Mouse (Mus musculus) forebrain, embryonic 15.5 days (tissue): ENCODE results near the gene Atoh7. TPM values are rescaled to one million over a fixed set of nuclear protein-coding genes. Genes with fewer than 3 reads are reported as not detected.

Experiments
- ATAC-seq: fragments of 200-750 bp; cut with Nextera tagmentation; replicated peaks from 2 replicates; pipeline ENCODE4 v1.8.0; 2017; ENCODE audit warnings: mild to moderate bottlenecking, moderate TSS enrichment, moderate library complexity
- H3K27ac ChIP-seq: fragments of 300-500 bp; sonication (generic); replicated peaks from 2 replicates; pipeline ENCODE4 v1.5.1; 2015; ENCODE audit warnings: mild to moderate bottlenecking, inconsistent platforms
- H3K27me3 ChIP-seq: fragments of 300-500 bp; sonication (generic); 2 replicates; pipeline ENCODE4 v1.6.1; 2015; ENCODE audit warnings: inconsistent platforms
- H3K36me3 ChIP-seq: fragments of 300-500 bp; sonication (generic); 2 replicates; pipeline ENCODE4 v1.6.1; 2015; ENCODE audit warnings: mild to moderate bottlenecking, inconsistent platforms
- H3K4me1 ChIP-seq: fragments of 300-500 bp; sonication (generic); 2 replicates; pipeline ENCODE4 v1.6.1; 2015; ENCODE audit warnings: inconsistent platforms
- H3K4me2 ChIP-seq: fragments of 300-500 bp; sonication (generic); replicated peaks from 2 replicates; pipeline ENCODE4 v1.6.1; 2015; ENCODE audit warnings: mild to moderate bottlenecking, inconsistent platforms
- H3K4me3 ChIP-seq: fragments of 300-500 bp; sonication (generic); 2 replicates; pipeline ENCODE4 v1.5.1; 2015; ENCODE audit warnings: mild to moderate bottlenecking, inconsistent platforms
- H3K9ac ChIP-seq: fragments of 300-500 bp; sonication (generic); replicated peaks from 2 replicates; pipeline ENCODE4 v1.6.1; 2015; ENCODE audit warnings: mild to moderate bottlenecking, inconsistent platforms
- H3K9me3 ChIP-seq: fragments of 300-500 bp; sonication (generic); 2 replicates; pipeline ENCODE4 v1.6.1; 2016; ENCODE audit warnings: inconsistent platforms
- WGBS: fragments of 180-500 bp; shearing (Covaris S2); methylation state at CpG from one replicate; pipeline ENCODE4 v1.1.7; 2015; ENCODE audit warnings: mixed read lengths; 5-methylcytosine and 5-hydroxymethylcytosine counted together
- polyA plus RNA-seq: library from polyadenylated mRNA; unstranded; fragments of >200 nt; fragmentation: Nextera tagmentation; extraction: Ambion mirVana; gene quantifications from 2 replicates; pipeline ENCODE4 v1.2.1, GENCODE M21; 2015

Gene Atoh7
- polyA plus RNA-seq, 1 experiment from 2014 or later: 0.81 TPM

DNA sequence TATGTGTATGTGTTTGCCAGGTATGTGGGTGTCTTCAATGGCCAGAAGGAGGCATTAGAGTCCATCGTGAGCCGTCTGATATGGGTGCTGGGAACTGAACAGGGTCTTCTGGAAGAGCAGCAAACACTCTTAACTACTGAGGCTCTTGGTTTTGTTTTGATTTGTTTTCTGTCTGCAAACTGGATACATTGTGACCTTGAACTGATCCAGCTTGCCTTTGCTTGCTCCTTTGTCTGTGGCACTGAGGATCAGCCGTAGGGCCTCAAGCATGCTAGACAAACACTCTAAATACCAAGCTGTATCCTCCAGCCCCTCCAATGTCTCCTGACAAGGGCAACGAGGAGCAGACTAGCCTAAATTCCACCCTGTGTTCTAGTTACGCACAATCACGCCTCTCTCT lies 27.7 kb downstream of the Atoh7 start:
- Histone ChIP-seq H3K9me3 (no peaks in the 10 kb centered on the region), H3K4me1 (no peaks in the 10 kb centered on the region), H3K36me3 (no peaks in the 10 kb centered on the region), H3K4me3 (no peak overlapping the region), H3K4me2 (no peak overlapping the region), H3K27me3 (no peaks in the 10 kb centered on the region), H3K27ac (no peak overlapping the region), H3K9ac (no peak overlapping the region)
- 86% methylated on average over 6 of the region's 6 CpGs for WGBS
- no peak for ATAC-seq

DNA sequence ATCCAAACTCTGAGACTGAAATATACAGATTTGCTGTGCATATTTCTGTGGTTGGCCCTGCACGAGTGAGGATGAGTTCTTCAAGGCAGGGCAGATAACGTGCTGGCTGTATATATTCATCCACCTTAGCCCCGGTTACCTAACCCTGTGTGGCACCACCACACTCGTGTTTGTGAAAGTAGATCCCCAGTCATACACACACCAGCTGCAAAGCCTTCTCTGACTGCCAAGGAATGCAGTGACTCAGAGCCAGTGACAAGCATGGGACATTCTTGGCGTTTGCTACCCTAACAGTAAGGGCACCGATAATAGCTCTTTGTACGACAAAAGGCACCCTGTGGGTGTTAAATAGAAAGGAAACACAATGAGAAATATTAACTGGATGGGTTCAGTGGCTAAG lies 28.8 kb downstream of the Atoh7 start:
- no peak overlapping the region for H3K9ac ChIP-seq
- H3K4me1 ChIP-seq: no peaks in the 10 kb centered on the region
- H3K4me2 ChIP-seq: no peak overlapping the region
- H3K4me3 ChIP-seq: no peak overlapping the region
- ATAC-seq: no peak
- no peaks in the 10 kb centered on the region for H3K27me3 ChIP-seq
- no peak overlapping the region for H3K27ac ChIP-seq
- no peaks in the 10 kb centered on the region for H3K36me3 ChIP-seq
- H3K9me3 ChIP-seq: no peaks in the 10 kb centered on the region
- WGBS: 60% methylated on average over 7 of the region's 7 CpGs

DNA sequence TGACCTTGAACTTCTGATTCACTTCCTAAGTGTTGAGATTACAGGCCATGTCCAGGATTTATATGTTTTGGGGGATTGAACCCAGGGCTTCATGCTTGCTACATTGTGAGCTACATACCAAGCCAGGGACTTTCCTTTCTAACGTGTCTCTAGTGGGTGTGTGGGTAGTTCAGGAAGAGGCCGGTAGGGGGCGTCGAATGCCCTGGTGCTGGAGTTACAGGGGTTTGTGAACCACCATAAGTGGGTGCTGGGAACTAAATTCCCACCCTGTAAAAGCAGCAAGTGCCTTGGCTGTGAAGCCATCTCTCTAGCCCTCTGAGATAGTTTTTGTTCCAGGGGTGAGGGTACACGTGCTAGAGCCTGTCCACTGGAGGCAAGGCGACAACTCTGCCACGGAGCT lies 31.0 kb downstream of the Atoh7 start:
- no peak for ATAC-seq
- Histone ChIP-seq H3K27ac (no peak overlapping the region), H3K36me3 (no peaks in the 10 kb centered on the region)

DNA sequence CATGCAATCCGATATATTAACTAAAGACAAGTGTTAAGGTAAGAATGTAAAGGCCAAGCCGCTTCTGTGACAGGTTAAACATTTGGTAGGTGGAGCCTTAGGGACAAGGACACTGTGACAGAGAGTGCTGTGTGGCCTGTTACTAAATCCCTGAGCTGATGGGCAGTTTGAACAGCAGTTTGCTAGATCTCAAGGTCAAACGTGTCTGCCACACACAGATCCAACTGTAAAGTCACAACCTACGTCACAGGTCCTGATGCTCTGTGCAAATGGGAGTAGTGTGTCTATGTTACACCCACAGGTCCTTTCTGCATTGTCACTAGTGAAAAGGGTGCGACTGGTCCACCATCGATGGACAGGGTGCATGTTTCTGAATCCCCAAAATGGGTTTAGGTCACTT lies 32.9 kb downstream of the Atoh7 start:
- Histone ChIP-seq H3K27me3 (no peaks in the 10 kb centered on the region), H3K27ac (no peak overlapping the region), H3K4me3 (no peak overlapping the region), H3K9ac (no peak overlapping the region), H3K4me1 (no peaks in the 10 kb centered on the region), H3K4me2 (no peak overlapping the region), H3K36me3 (no peaks in the 10 kb centered on the region), H3K9me3 (no peaks in the 10 kb centered on the region)
- 90% methylated on average over 6 of the region's 6 CpGs for WGBS
- no peak for ATAC-seq

More for the DNA sequence above, 31.0 kb downstream of the Atoh7 start:
- H3K4me1 ChIP-seq: no peaks in the 10 kb centered on the region
- WGBS: 80% methylated on average over 7 of the region's 7 CpGs
- no peak overlapping the region for H3K9ac ChIP-seq
- no peaks in the 10 kb centered on the region for H3K9me3 ChIP-seq
- no peak overlapping the region for H3K4me3 ChIP-seq
- no peak overlapping the region for H3K4me2 ChIP-seq
- H3K27me3 ChIP-seq: no peaks in the 10 kb centered on the region

DNA sequence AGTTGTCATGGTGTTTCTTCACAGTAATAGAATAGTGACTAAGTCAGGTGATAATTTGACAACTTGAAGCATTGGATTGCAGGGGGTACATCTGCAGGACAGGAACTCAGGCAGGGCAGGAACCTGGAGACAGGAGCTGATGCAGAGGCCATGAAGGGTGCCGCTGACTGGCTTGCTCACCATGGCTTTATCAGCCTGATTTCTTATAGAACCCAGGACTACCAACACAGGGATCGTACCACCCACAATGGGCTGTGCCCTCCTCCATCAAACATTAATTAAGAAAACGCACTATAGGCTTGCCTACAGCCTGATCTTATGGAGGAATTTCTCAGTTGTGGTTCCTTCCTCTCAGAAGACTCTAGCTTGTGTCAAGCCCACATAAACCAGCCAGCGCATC lies 33.9 kb downstream of the Atoh7 start:
- Histone ChIP-seq H3K4me3 (no peak overlapping the region), H3K27ac (no peak overlapping the region), H3K27me3 (no peaks in the 10 kb centered on the region), H3K9me3 (no peaks in the 10 kb centered on the region), H3K4me2 (no peak overlapping the region), H3K9ac (no peak overlapping the region), H3K4me1 (no peaks in the 10 kb centered on the region), H3K36me3 (no peaks in the 10 kb centered on the region)
- 89% methylated on average over 4 of the region's 4 CpGs for WGBS
- ATAC-seq: no peak

DNA sequence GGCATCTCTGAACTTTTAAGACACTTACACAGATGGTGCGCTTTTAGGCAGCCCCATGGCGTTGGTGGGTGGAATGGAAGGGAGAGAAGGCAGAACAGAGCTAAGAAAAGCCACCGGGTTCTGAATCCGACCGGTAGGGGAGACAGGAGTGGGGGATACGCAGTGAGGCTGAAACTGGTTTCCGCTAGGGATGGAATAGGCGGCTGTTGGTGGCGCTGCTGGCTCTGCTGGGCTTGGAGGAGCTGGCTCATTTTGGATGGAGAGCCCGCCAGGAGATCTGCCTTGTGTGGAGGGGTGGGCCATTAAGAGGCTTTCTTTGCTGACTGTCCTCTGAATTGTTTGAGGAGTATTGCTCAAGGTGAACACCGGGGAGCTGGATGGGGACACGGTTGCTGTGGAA lies 36.2 kb downstream of the Atoh7 start:
- Histone ChIP-seq H3K4me2 (no peak overlapping the region), H3K4me1 (no peaks in the 10 kb centered on the region), H3K9me3 (no peaks in the 10 kb centered on the region), H3K27ac (no peak overlapping the region), H3K4me3 (no peak overlapping the region), H3K9ac (no peak overlapping the region), H3K27me3 (no peaks in the 10 kb centered on the region), H3K36me3 (no peaks in the 10 kb centered on the region)
- 56% methylated on average over 12 of the region's 12 CpGs for WGBS
- ATAC-seq: no peak

DNA sequence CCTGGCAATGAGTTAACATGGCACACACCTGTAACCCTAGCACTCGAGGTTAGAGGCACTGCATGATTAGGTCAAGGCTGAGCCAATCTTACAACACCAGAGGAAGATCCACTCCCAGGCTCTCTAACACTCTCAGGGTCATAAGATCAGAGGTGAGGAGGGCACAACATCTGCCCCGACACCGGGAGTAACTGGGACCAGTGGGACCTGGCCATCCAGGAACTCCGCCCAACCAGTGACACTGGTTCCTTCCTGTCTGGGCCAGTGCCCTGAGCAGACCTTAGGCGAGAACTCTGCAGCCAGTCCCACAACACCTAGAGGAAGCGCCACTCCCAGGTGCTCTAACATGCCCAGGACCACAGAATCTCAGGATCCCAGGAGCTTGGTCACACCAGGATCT lies 37.0 kb downstream of the Atoh7 start:
- H3K27ac ChIP-seq: no peak overlapping the region
- H3K36me3 ChIP-seq: no peaks in the 10 kb centered on the region
- H3K4me2 ChIP-seq: no peak overlapping the region
- H3K4me3 ChIP-seq: no peak overlapping the region
- no peak for ATAC-seq
- H3K9me3 ChIP-seq: no peaks in the 10 kb centered on the region
- H3K4me1 ChIP-seq: no peaks in the 10 kb centered on the region
- no peak overlapping the region for H3K9ac ChIP-seq
- 90% methylated on average over 6 of the region's 6 CpGs for WGBS
- no peaks in the 10 kb centered on the region for H3K27me3 ChIP-seq

DNA sequence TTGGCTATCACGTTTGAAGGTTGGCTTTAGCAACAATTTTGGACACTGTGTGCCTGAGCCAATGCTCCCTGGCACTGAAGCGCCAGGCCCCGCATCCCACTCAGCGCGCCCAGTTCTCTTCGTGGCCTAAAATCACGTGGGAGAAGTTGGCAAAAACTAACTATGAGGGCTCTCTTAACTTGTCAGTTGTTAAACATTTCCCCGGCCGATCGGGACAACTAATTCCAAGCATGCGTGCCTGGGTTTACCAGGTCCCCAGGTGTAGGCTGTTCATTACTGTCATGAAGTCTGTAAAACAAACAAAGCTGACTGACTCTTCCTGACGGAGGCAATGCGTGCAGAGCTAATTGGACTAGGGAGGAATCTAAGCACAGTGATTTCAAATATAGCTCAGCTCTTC lies 43.2 kb downstream of the Atoh7 start:
- Histone ChIP-seq H3K9me3 (no peaks in the 10 kb centered on the region), H3K36me3 (no peaks in the 10 kb centered on the region), H3K9ac (no peak overlapping the region), H3K4me3 (no peak overlapping the region), H3K4me2 (no peak overlapping the region), H3K27me3 (no peaks in the 10 kb centered on the region), H3K4me1 (no peaks in the 10 kb centered on the region), H3K27ac (no peak overlapping the region)
- 88% methylated on average over 13 of the region's 13 CpGs for WGBS
- no peak for ATAC-seq

Other genes with a start within 250 kb of the Atoh7 start
- gene Tet1, start 190.7 kb upstream of the Atoh7 start, polyA plus RNA-seq: 35.0 and 40.0 TPM in 2 replicates
- 18.7 and 19.1 TPM in 2 replicates for gene Slc25a16, start 179.0 kb upstream of the Atoh7 start, polyA plus RNA-seq
- gene Dna2, start 152.6 kb upstream of the Atoh7 start, polyA plus RNA-seq: 8.4 and 9.0 TPM in 2 replicates
- gene Rufy2, start 119.4 kb upstream of the Atoh7 start, polyA plus RNA-seq: 58.3 and 63.6 TPM in 2 replicates
- gene Hnrnph3, start 75.4 kb upstream of the Atoh7 start, polyA plus RNA-seq: 191 and 209 TPM in 2 replicates
- gene Pbld2, start 75.3 kb upstream of the Atoh7 start, polyA plus RNA-seq: 1.1 and 1.8 TPM in 2 replicates
- 0.87 and 1.6 TPM in 2 replicates for gene Pbld1, start 39.5 kb upstream of the Atoh7 start, polyA plus RNA-seq
- 0.15 and 0.17 TPM in 2 replicates for gene Mypn, start 104.3 kb downstream of the Atoh7 start, polyA plus RNA-seq
- 32.8 and 35.4 TPM in 2 replicates for gene Herc4, start 144.2 kb downstream of the Atoh7 start, polyA plus RNA-seq